Mouse (Mus musculus): ENCODE measurements around the gene Sncg. TPM values are rescaled to one million over a fixed set of nuclear protein-coding genes. Genes with fewer than 3 reads are reported as not detected.

The Sncg gene
- polyA plus RNA-seq, 1 experiment from 2014 or later, result 2.2 TPM

DNA sequence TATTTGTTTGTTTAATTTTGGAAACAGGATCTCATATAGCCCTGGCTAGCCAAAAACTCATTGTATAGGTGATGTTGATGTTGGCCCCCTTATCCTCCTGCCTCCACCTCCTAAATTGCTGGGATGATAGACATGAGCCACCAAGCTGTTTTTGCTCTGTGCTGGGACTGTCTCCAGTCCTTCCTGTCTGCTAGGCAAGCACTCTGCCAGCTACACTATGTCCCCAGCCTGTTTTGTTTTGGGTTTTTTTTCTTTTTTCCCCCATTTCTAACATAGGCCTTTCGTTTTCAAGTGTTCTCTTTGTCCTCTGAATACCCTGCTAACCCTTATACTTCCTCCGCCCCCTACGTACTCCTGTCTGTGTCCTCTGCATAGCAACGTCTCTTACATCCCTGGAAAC lies 18.7 kb upstream of the Sncg start:
- Histone ChIP-seq H3K36me3 (replicated peaks) (peaks cover 10% of the 10 kb centered on the region), H3K9me3 (peaks cover 8% of the 10 kb centered on the region), H3K4me3 (no peak overlapping the region), H3K4me1 (0 out of 2 replicates have a peak, but pooled peaks cover 6% of the 10 kb centered on the region), H3K27ac (no peak overlapping the region), H3K27me3 (ENCODE audit: poor library complexity, severe bottlenecking) (no peaks in the 10 kb centered on the region)
- 70% methylated on average over 4 of the region's 4 CpGs for WGBS
- DNase-seq (ENCODE audit: extremely low spot score, low spot score), result no peak

DNA sequence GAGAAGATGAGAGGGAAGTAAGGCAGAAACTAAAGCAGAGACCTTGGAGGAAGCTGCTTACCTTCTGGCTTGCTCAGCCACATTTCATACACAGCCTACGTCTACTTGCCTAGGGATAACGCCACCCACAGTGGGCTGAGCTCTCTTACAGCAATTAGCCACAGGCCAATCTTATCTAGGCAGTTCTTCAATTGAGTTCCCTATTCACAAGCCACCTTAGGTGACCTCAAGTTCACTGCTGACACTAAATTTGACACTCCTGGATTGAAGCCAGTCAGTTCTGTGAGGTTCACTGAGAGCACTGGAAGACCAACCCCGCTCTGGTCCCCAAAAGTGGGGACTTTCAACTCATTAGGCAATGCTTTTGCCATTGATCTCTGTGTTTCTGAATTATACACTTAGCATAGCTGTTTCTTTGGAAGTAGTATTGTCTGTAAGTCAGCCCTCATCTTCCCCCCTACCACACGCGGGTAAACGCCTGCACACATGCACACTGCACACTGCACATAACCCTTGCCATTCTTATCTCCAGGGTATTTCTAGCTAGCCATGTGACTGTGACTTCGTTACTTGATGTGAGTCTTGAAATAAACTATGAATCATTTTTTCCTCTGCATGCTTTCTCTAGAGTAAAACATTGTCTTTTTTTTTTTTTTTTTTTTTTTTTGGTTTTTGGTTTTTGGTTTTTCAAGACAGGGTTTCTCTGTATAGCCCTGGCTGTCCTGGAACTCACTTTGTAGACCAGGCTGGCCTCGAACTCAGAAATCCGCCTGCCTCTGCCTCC lies 8.5 kb upstream of the Sncg start:
- WGBS, result 93% methylated on average over 9 of the region's 9 CpGs
- H3K4me1 ChIP-seq, result peaks cover 10% of the 10 kb centered on the region
- no peak overlapping the region for H3K27ac ChIP-seq
- no peaks in the 10 kb centered on the region for H3K36me3 ChIP-seq (replicated peaks)
- DNase-seq (ENCODE audit: extremely low spot score, low spot score), result no peak
- H3K4me3 ChIP-seq, result no peak overlapping the region
- no peaks in the 10 kb centered on the region for H3K27me3 ChIP-seq (ENCODE audit: poor library complexity, severe bottlenecking)
- H3K9me3 ChIP-seq, result no peaks in the 10 kb centered on the region

GRCm38 (mm10) chr14:34378560-34379331 lies 4.2 kb upstream of the Sncg start:
- H3K36me3 ChIP-seq (replicated peaks), result no peaks in the 10 kb centered on the region
- H3K9me3 ChIP-seq, result no peaks in the 10 kb centered on the region
- peak; percentile 34 for DNase-seq (ENCODE audit: extremely low spot score, low spot score)
- H3K4me1 ChIP-seq, result peaks cover 21% of the 10 kb centered on the region
- H3K4me3 ChIP-seq, result no peak overlapping the region
- H3K27ac ChIP-seq, result peak overlapping the region; percentile 73
- H3K27me3 ChIP-seq (ENCODE audit: poor library complexity, severe bottlenecking), result no peaks in the 10 kb centered on the region
- WGBS, result 55% methylated on average over 11 of the region's 11 CpGs

- peak overlapping the region; percentile 40 for H3K27ac ChIP-seq
- WGBS, result 82% methylated on average over 4 of the region's 4 CpGs
- peaks cover 21% of the 10 kb centered on the region for H3K4me1 ChIP-seq
- no peak for DNase-seq (ENCODE audit: extremely low spot score, low spot score)
- H3K27me3 ChIP-seq (ENCODE audit: poor library complexity, severe bottlenecking), result no peaks in the 10 kb centered on the region
- peak overlapping the region; percentile 19; the same call in 1 of the 2 replicates for H3K4me3 ChIP-seq
- no peaks in the 10 kb centered on the region for H3K9me3 ChIP-seq
- no peaks in the 10 kb centered on the region for H3K36me3 ChIP-seq (replicated peaks)
These were observed 2.5 kb upstream of the Sncg start for GRCm38 (mm10) chr14:34377121-34377520.

GRCm38 (mm10) chr14:34375941-34376340 lies 1.4 kb upstream of the Sncg start:
- Histone ChIP-seq H3K27ac (peak overlapping the region; percentile 40; the same call in 1 of the 2 replicates), H3K27me3 (ENCODE audit: poor library complexity, severe bottlenecking) (no peaks in the 10 kb centered on the region), H3K4me3 (peak overlapping the region; percentile 23), H3K4me1 (peaks cover 21% of the 10 kb centered on the region), H3K36me3 (replicated peaks) (no peaks in the 10 kb centered on the region), H3K9me3 (no peaks in the 10 kb centered on the region)
- 78% methylated on average over 5 of the region's 5 CpGs for WGBS
- DNase-seq (ENCODE audit: extremely low spot score, low spot score), result no peak

DNA sequence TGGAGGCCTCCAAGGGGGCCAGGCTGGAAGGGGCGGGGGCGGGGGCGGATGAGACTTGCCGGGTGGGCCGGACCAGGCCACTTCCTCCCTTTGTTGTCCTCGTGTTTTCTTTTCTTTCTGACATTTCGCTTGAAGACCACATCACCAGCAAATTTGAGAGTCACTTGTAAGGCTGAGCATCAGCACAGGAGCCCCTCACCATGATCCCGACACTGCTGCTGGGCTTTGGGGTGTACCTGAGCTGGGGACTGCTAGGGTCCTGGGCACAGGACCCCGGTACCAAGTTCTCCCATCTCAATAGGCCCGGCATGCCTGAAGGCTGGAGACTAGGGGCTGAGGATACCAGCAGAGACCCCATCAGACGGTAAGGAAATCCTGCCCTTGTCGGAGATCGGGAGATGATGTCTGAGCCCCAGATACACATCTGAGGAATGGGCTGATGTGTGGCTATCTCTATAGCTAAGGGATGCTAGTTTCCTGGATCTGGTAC lies 871 bp upstream of the Sncg start, which contains the start of gene Mmrn2:
Mmrn2 (plus strand) TSS at position 51 of the 490 bp plus-strand sequence.
- Histone ChIP-seq H3K4me3 (peak within 1 kb of the TSS; percentile 23), H3K36me3 (replicated peaks) (no peaks in the 10 kb centered on the region), H3K27me3 (ENCODE audit: poor library complexity, severe bottlenecking) (no peaks in the 10 kb centered on the region), H3K4me1 (peaks cover 21% of the 10 kb centered on the region), H3K27ac (peak within 1 kb of the TSS; percentile 40; the same call in 1 of the 2 replicates), H3K9me3 (no peaks in the 10 kb centered on the region)
- 83% methylated on average over 13 of the region's 13 CpGs for WGBS
- DNase-seq (ENCODE audit: extremely low spot score, low spot score), result no peak

- Histone ChIP-seq H3K27me3 (ENCODE audit: poor library complexity, severe bottlenecking) (no peaks in the 10 kb centered on the region), H3K36me3 (replicated peaks) (no peaks in the 10 kb centered on the region), H3K9me3 (no peaks in the 10 kb centered on the region), H3K27ac (no peak overlapping the region), H3K4me3 (no peak overlapping the region), H3K4me1 (peaks cover 16% of the 10 kb centered on the region)
- DNase-seq (ENCODE audit: extremely low spot score, low spot score), result no peak
- 76% methylated on average over 6 of the region's 6 CpGs for WGBS
These were observed 1.0 kb downstream of the Sncg start for GRCm38 (mm10) chr14:34373581-34373980.

DNA sequence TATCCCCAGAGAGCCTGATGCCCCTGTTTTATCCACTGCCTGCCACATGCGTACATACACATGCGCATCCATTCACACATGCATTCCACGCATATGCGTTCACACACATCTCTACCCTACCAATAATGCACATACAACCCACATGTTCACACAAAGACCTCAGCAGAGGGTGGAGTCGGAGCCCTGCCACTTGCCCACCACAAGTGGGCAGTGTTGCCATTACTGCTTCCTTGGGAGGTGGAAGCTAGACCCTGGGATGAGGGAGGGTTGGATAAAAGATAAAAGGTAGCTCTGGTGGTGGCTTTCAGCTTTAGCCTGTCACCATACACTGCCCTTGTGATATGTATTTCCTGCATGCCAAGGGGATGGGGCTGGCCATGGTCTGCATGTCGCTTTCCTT lies 1.9 kb downstream of the Sncg start:
- Histone ChIP-seq H3K27me3 (ENCODE audit: poor library complexity, severe bottlenecking) (no peaks in the 10 kb centered on the region), H3K27ac (no peak overlapping the region), H3K4me3 (no peak overlapping the region), H3K36me3 (replicated peaks) (no peaks in the 10 kb centered on the region), H3K9me3 (no peaks in the 10 kb centered on the region), H3K4me1 (peaks cover 10% of the 10 kb centered on the region)
- 87% methylated on average over 6 of the region's 6 CpGs for WGBS
- no peak for DNase-seq (ENCODE audit: extremely low spot score, low spot score)

- no peak for DNase-seq (ENCODE audit: extremely low spot score, low spot score)
- no peaks in the 10 kb centered on the region for H3K9me3 ChIP-seq
- no peaks in the 10 kb centered on the region for H3K36me3 ChIP-seq (replicated peaks)
- H3K27ac ChIP-seq, result no peak overlapping the region
- no peaks in the 10 kb centered on the region for H3K27me3 ChIP-seq (ENCODE audit: poor library complexity, severe bottlenecking)
- WGBS, result 86% methylated on average over 2 of the region's 2 CpGs
- no peak overlapping the region for H3K4me3 ChIP-seq
- peaks cover 10% of the 10 kb centered on the region for H3K4me1 ChIP-seq
These were observed 2.8 kb downstream of the Sncg start for GRCm38 (mm10) chr14:34371763-34372162.

GRCm38 (mm10) chr14:34370921-34371320 lies 3.7 kb downstream of the Sncg start:
- H3K27me3 ChIP-seq (ENCODE audit: poor library complexity, severe bottlenecking), result no peaks in the 10 kb centered on the region
- H3K36me3 ChIP-seq (replicated peaks), result no peaks in the 10 kb centered on the region
- H3K4me3 ChIP-seq, result no peak overlapping the region
- 90% methylated on average over 3 of the region's 3 CpGs for WGBS
- no peaks in the 10 kb centered on the region for H3K9me3 ChIP-seq
- no peak overlapping the region for H3K27ac ChIP-seq
- peaks cover 10% of the 10 kb centered on the region for H3K4me1 ChIP-seq
- DNase-seq (ENCODE audit: extremely low spot score, low spot score), result no peak

DNA sequence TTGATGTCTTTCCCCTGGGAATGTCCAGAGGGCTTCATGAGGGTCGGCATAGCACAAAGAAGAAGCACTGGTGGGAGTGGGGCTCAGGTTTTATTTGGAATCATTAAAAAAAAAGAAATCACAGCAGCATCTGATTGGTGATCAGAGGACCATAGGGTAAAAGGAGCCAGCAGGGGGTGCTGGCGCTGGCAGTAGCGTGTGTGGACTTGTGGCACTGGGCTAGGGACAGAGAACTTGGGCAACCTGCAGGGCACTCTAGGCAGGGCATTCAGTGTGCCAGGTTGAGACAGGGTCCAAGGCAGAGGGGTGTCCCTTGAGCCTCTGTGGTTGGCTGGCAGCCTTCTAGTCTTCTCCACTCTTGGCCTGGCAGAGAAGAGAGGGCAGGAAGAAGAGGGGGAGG lies 4.4 kb downstream of the Sncg start:
- H3K36me3 ChIP-seq (replicated peaks), result no peaks in the 10 kb centered on the region
- DNase-seq (ENCODE audit: extremely low spot score, low spot score), result no peak
- 60% methylated on average over 3 of the region's 3 CpGs for WGBS
- no peaks in the 10 kb centered on the region for H3K27me3 ChIP-seq (ENCODE audit: poor library complexity, severe bottlenecking)
- 0 out of 2 replicates have a peak, but pooled peaks cover 4% of the 10 kb centered on the region for H3K9me3 ChIP-seq
- peaks cover 8% of the 10 kb centered on the region for H3K4me1 ChIP-seq
- H3K4me3 ChIP-seq, result no peak overlapping the region
- H3K27ac ChIP-seq, result no peak overlapping the region

- Histone ChIP-seq H3K27ac (no peak overlapping the region), H3K9me3 (0 out of 2 replicates have a peak, but pooled peaks cover 6% of the 10 kb centered on the region), H3K4me3 (no peak overlapping the region), H3K4me1 (peaks cover 18% of the 10 kb centered on the region), H3K27me3 (ENCODE audit: poor library complexity, severe bottlenecking) (peaks cover 35% of the 10 kb centered on the region), H3K36me3 (replicated peaks) (no peaks in the 10 kb centered on the region)
- no peak for DNase-seq (ENCODE audit: extremely low spot score, low spot score)
- WGBS, result 92% methylated on average over 2 of the region's 2 CpGs
These were observed 9.5 kb downstream of the Sncg start for GRCm38 (mm10) chr14:34365147-34365507.

All from forebrain, embryonic 10.5 days (tissue).